Mouse (Mus musculus) myocyte (in vitro differentiated cells): ENCODE measurements around the gene Tex2.

Experiments used
- CEBPB ChIP-seq: IDR thresholded peaks from 2 replicates; pipeline ENCODE4 v1.6.1; 2011; ENCODE audit warnings: mild to moderate bottlenecking, moderate library complexity; ENCODE audit not compliant: poor library complexity, insufficient read depth, severe bottlenecking
- MAX ChIP-seq: IDR thresholded peaks from one replicate; pipeline ENCODE4 v1.6.1; 2011; ENCODE audit warnings: low read depth, mild to moderate bottlenecking, control low read depth
- MYOD1 ChIP-seq, 3 experiments: IDR thresholded peaks; one replicate each; pipeline ENCODE4 v1.6.1; 2011; ENCODE audit warnings: control low read depth in 2 of 3, low read depth in 2 of 3, mild to moderate bottlenecking in 2 of 3, moderate library complexity in 1 of 3; ENCODE audit not compliant: insufficient read length in 2 of 3, control insufficient read depth in 1 of 3
- MYOG ChIP-seq, 3 experiments: IDR thresholded peaks; one replicate each; pipeline ENCODE4 v1.6.1; 2011; ENCODE audit warnings: control low read depth in 2 of 3, low read depth in 2 of 3, mild to moderate bottlenecking in 2 of 3; ENCODE audit not compliant: insufficient read length in 2 of 3, control insufficient read depth in 1 of 3, insufficient read depth in 1 of 3
- POLR2A ChIP-seq: IDR thresholded peaks from one replicate; pipeline ENCODE4 v1.6.1; 2011; ENCODE audit warnings: low read depth, mild to moderate bottlenecking, control low read depth, moderate library complexity; ENCODE audit not compliant: insufficient read length
- POLR2AphosphoS2 ChIP-seq: IDR thresholded peaks from one replicate; pipeline ENCODE4 v1.6.1; 2011; ENCODE audit warnings: low read depth, control low read depth; ENCODE audit not compliant: insufficient read length
- REST ChIP-seq: IDR thresholded peaks from one replicate; pipeline ENCODE4 v1.6.1; 2011; ENCODE audit warnings: mild to moderate bottlenecking, control low read depth, moderate library complexity; ENCODE audit not compliant: insufficient read depth, insufficient read length
- TCF12 ChIP-seq: IDR thresholded peaks from one replicate; pipeline ENCODE4 v1.6.1; 2011; ENCODE audit warnings: mild to moderate bottlenecking, control low read depth; ENCODE audit not compliant: poor library complexity, insufficient read depth, severe bottlenecking
- USF1 ChIP-seq: IDR thresholded peaks from one replicate; pipeline ENCODE4 v1.6.1; 2011; ENCODE audit warnings: low read depth, mild to moderate bottlenecking, control low read depth, moderate library complexity

GRCm38 (mm10) chr11:106600124-106600523, 13.1 kb downstream of the Tex2 start:
- TF ChIP-seq MAX (no peak), POLR2A (no peak), REST (no peak), MYOG (IDR thresholded peaks at IDR 0.05; ENCODE audit: control insufficient read depth in 1 of 3, insufficient read depth in 1 of 3, insufficient read length in 2 of 3, low read depth in 2 of 3) (no peak), USF1 (no peak), POLR2AphosphoS2 (no peak), MYOD1 (IDR thresholded peaks at IDR 0.05; ENCODE audit: control insufficient read depth in 1 of 3, insufficient read length in 2 of 3, low read depth in 2 of 3) (no peak), TCF12 (no peak), CEBPB (no peak)
